Mouse (Mus musculus): ENCODE data around the gene Sept3.
"Not testable (repeated sequence)": the region's sequence is repeated elsewhere in the genome, so short reads cannot be mapped to it uniquely, and the experiment has no call there.

Gene Sept3

DNA sequence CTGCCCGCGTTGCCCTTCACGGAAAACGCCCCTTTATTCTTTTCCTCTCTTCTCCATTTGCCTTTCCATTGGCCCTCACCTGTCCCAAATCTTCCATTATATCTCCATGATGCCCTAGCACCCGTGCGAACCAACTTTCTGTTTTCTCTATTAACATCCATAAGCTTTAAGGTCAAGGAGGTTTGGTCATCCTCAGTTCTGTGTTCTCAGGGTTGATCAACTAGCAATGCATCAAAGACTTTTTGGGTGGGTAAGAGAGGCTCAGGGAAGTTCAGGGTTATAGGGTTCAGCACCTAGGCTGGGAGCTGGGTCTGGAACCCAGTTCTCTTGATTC is at the start of gene Sept3:
TSS of gene Sept3 (plus strand) at position 301 of the 334 bp plus-strand sequence.
- no peak for DNase-seq

DNA sequence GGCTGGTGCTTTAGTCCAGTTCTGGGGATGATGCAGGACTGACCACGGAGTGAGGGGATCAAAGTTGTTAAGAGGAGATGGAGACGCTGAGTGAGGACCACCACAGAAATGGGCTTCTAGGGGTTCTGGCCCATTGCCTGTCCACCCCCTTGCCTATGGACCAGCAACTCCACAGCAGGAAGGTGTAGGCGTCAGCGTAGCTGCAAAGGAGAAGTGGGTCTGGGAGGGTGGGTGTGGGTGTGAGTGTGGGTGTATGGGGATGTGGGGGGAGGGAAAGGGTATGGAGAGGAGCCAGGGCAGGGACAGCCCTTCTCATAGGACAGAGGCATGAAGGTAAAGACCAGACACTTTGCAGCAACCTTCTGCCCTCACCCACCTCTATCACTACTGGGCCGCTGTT is 48.9 kb upstream of the Sept3 start:
- DNase-seq: no peak

DNA sequence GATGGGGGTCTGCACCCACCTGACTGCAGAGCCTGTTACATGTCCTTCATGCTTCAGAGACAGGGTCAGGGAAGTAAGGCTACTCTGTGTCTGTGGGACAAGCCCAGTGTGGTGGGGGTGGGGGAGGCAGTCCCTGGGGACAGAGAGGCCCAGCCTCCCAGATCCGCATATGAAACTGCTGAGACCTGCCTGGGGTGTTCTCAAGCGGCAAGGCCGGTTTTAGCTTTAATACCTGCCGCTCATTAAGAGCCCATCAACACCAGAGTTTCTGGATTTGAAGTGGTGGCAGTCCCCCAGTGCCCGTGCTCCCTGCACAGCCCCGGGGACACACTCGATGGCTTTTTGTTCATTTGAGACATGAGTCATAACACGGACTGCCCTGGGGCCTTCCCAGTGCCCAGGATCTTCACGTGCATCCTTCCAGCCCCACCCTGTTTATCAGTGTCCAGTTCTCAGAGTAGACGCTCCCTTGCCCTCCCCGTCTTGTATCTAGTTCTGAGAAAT is 45.1 kb upstream of the Sept3 start:
- no peak for DNase-seq

GRCm38 (mm10) chr15:82230098-82230611 is 44.5 kb upstream of the Sept3 start:
- DNase-seq: no peak

DNA sequence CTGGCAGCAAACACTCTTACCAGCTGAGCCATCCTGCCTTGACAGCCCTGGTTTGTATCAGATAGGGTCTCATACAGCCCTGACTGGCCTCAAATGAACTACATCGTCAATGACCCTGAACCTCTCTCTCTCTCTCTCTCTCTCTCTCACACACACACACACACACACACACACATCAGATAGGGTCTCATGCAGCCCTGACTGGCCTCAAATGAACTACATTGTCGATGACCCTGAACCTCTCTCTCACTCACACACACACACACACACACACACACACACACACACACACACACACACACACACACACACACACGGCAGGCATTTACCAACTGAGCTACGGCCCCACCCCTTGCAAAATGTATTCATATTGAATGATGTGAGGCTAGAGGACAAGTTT is 43.6 kb upstream of the Sept3 start:
- no peak for DNase-seq

GRCm38 (mm10) chr15:82231591-82232378 is 42.9 kb upstream of the Sept3 start:
- DNase-seq: peak; percentile 76

DNA sequence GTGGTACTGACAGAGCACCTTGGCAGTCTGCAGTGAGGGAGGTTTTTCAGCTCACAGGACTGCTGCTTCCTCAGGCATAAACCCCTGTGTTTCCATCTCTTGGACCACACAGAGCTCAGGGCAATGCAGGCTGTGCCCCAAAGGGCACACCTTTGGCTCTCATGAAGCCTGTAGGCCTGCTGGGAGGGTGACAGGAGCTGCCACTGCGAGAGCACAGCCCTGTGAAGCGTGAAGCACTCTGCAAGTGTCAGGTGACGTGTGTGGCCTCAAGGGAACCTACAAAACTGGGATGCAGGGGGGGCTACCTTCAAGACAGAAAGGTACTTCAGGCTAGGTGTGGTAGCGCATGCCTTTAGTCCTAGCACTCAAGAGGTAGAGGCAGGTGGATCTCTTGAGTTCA is 42.0 kb upstream of the Sept3 start:
- DNase-seq: no peak

DNA sequence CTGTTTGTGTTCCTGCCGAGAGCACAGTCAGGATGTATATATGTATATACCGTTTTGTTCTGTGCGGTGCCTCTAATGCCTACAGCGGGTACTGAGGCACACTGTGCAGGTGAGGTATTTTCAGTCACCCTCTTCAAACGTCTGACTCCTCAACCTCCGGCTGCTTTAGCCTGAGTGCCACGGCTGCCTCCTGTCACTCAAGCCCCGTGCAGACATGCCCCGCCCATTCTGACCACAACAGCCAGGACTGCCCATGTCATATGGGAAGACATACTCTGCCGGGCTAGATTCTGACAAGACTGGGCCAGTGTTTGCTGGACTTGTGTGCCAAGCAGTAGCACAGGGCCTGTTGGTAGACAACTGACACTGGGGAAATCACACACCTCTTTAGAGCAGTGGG is 39.0 kb upstream of the Sept3 start:
- no peak for DNase-seq

DNA sequence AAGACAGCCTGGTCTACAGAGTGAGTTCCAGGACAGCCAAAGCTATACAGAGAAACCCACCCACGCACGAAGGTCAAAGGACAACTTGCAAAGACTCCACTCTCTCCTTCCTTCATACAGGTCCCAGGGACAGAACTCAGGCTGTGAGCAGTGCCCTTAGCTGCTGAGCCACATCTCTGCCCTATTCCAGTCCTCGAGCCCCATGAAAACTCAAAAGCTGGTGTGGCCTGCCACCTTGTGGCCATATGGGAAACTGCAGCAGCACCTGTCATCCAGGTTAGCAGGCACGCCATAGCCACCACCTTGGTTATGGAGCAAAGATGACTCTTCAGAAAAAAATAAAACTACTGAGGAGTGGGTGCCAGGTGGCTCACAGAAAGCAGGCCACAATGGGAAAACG is 38.1 kb upstream of the Sept3 start:
- peak; percentile 66 for DNase-seq

GRCm38 (mm10) chr15:82243311-82243710 is 31.4 kb upstream of the Sept3 start:
- no peak for DNase-seq

DNA sequence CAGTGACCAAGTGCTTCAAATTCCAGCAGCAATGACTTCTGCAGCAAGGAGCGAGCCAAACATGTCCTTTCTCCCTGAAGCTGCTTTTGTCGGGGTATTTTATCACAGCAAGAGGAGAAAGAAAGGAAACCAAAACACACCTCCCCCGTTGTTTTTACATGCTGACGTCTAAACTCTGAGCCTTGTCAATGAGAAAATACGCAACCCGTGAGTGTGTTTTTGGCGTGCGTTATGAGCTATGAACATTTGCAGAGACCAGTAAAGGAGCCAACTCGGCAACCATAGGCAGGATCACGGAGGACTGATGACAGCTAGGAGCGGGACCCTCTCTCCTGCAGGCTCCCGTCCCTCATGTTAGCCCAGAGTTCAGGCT is 31.0 kb upstream of the Sept3 start:
- DNase-seq: no peak

GRCm38 (mm10) chr15:82244115-82244804 is 30.4 kb upstream of the Sept3 start, which contains the start of gene Cenpm:
TSS of gene Cenpm (minus strand) at chr15:82244748.
- DNase-seq: peak; percentile 87

- not testable (repeated sequence) for DNase-seq
Measured at GRCm38 (mm10) chr15:82244805-82245161, 29.9 kb upstream of the Sept3 start.

DNA sequence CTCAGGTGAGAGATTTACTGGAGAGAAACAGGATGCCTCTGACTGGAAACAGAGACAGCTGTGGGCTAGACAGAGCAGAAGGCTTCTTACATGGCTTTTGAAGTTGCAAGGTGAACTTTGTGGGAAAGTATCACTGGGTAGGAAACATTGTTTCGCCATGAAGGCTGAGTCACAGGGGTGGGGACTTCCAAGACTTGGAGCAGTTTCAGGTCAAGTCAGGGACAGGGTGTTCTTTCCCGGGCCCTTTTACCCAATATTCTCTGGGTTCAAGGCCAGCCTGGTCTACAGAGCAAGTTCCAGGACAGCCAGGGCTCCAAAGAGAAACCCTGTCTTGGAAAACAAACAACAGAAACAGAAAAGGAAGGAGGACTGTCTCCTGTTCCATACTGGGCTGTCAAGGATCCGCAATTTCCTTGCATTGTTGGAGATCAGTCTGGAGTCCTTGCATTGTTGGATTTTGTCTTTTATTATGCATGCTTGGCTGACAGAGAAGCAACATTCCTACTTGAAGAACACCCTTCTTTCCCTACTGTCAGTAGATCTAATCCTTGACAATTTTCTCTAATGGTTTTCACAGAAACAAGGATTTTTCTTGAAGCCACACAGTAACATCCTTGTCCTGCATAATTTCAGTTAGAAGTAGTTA is 27.4 kb upstream of the Sept3 start:
- no peak for DNase-seq

DNA sequence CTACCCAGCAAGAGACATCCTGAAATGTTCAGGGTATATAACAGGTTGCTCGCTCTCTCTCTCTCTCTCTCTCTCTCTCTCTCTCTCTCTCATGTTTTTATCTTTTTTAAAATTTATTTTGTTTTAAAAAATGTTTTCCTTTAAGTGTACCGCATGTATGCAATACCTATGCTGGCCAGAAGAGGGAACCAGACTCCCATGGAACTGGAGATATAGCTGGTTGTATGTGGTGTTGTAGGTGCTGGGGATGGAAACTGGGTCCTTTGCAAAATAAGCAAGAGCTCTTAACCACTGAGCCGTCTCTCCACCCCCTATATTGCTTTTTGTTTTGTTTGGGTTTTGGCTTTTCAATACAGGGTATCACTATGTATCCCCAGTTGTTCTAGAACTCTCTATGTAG is 23.1 kb upstream of the Sept3 start:
- DNase-seq: no peak

DNA sequence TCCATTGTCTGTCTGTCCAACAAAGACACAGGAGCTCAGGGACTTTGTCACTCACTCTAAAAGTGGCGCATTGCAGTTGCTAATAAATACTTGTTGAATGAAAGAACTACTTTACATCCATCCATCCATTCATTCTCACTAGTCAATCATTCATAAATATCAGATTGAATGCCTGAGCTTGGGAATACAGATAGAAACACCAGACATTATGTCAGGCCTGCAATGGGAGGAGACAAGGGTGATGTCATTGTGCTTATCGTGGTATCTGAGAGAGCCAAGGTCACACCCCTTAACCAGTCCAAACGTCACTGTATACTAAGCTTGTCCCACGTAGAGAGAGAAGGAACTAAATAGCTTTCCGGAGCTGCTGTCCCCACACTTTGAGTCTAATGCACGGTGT is 22.6 kb upstream of the Sept3 start, which contains the start of gene 1500009C09Rik:
TSS of gene 1500009C09Rik (plus strand) at position 301 of the 400 bp plus-strand sequence.
- no peak for DNase-seq

DNA sequence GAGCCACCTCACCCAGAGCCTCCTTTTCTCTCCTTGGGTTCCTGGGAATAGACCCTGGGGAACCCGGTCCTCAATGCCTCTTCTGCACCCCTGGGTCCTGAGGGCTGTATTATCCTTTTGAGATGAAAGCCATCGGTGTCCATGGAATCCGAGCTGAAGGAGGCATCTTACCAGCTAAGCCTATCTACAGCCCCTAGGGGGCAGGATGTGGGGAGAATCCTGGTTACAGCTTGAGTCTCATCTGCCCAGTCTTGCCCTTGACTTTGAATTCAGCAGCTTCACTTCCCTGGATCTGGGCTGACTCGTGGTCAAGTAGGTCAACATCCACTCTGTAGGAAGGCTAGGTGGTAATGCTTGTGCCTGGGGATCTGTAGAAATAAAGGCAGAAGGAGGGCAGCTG is 19.4 kb upstream of the Sept3 start:
- no peak for DNase-seq

- peak; percentile 93 for DNase-seq
Measured at GRCm38 (mm10) chr15:82255944-82256383, 18.7 kb upstream of the Sept3 start.

DNA sequence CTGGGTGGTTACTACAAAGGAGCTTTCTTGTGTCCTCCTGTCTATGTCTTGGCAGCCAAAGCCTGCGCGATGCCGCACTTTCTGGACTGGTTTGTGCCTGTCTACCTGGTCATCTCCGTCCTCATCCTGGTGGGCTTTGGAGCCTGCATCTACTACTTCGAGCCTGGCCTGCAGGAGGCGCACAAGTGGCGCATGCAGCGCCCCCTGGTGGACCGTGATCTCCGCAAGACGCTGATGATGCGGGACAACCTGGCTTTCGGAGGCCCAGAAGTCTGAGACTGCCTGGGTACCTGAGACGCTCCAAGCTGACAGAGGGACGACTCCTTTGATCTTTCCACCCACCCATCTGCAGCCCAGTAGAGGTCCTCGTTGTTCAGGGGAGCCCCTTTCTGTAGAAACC is 15.2 kb upstream of the Sept3 start:
- DNase-seq: peak; percentile 50

DNA sequence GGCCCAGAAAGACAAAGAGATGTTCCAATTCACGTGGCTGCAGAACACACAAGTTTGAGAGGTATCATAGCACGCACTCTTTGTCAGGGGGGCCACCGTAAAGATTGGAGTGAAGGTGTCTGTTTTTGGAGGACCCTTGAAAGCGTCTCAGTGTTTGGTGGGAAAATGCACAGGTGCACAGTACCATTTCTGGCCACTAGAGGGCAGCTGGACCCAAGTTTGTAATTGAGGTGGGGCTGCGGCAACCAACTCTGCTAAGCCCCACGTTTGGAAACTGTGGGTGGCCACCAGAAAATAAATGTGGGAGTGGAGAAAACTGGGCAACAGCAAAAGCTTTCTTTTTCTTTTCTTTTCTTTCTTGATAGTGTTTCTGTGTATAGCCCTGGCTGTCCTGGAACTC is 8.3 kb upstream of the Sept3 start:
- no peak for DNase-seq

GRCm38 (mm10) chr15:82268185-82268584 is 6.5 kb upstream of the Sept3 start:
- DNase-seq: peak; percentile 63

DNA sequence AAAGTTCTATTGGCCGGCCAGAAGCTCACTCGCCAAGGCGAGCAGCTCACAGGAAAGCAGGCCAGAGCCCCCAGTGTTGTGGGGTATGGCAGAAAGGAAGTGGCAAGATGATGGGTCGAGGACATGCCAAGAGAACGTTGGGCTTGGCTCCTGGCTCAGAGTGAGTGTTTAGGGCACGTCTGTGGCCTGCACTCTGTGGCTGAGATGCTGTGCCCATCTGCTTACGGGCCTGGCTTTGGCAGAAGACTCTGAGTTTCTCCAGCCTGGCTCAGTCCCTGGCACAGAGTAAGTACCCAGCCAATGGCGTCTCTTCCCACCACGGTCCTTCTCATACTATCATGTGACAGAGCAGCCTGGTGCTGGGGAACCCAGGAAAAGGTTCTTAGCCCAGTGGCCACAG is 5.9 kb upstream of the Sept3 start:
- DNase-seq: no peak

GRCm38 (mm10) chr15:82271201-82271600 is 3.5 kb upstream of the Sept3 start:
- DNase-seq: peak; percentile 50

DNA sequence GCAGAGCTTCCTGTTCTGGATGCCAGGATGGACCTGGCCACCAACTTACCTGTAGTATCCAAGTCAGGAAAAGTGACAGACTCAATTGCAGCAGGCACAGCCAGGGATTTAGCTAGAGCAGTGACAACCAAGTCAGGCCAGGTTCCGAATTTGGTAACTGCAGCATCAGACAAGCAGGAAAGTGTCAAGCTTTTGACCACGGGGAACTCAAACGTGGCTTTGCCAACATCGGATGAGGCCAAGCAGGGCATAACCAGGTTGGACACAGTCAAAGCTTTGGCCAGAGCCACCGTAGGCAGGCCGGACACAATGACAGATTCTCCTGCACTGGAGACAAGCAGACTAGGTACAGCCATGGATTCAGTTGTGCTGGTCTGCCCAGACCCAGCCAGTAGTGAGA is 2.4 kb upstream of the Sept3 start:
- no peak for DNase-seq

Measured in layer of hippocampus, adult 9-11 months (tissue).